Mouse (Mus musculus): ENCODE results near the gene Mpv17l2. TPM values are rescaled to one million over a fixed set of nuclear protein-coding genes. Genes with fewer than 3 reads are reported as not detected.

The Mpv17l2 gene
- polyA plus RNA-seq, 1 experiment from 2014 or later: 52.2 TPM

GRCm38 (mm10) chr8:70772075-70772474 lies 11.3 kb upstream of the Mpv17l2 start:
- Histone ChIP-seq H3K9ac (no peak overlapping the region), H3K9me3 (replicated peaks) (no peaks in the 10 kb centered on the region), H3K4me3 (no peak overlapping the region), H3K4me2 (no peak overlapping the region), H3K27ac (no peak overlapping the region), H3K27me3 (replicated peaks) (0 out of 2 replicates have a peak, but pooled peaks cover 4% of the 10 kb centered on the region), H3K36me3 (peaks cover 71% of the 10 kb centered on the region), H3K4me1 (peaks cover 73% of the 10 kb centered on the region)
- 89% methylated on average over 13 of the region's 13 CpGs for WGBS (ENCODE audit: insufficient replicate concordance)
- ATAC-seq: no peak

- no peak overlapping the region for H3K4me2 ChIP-seq
- WGBS (ENCODE audit: insufficient replicate concordance): 69% methylated on average over 7 of the region's 7 CpGs
- H3K4me1 ChIP-seq: peaks cover 80% of the 10 kb centered on the region
- H3K4me3 ChIP-seq: no peak overlapping the region
- peaks cover 71% of the 10 kb centered on the region for H3K36me3 ChIP-seq
- no peak overlapping the region for H3K9ac ChIP-seq
- ATAC-seq: no peak
- H3K27me3 ChIP-seq (replicated peaks): 0 out of 2 replicates have a peak, but pooled peaks cover 4% of the 10 kb centered on the region
- H3K27ac ChIP-seq: no peak overlapping the region
- no peaks in the 10 kb centered on the region for H3K9me3 ChIP-seq (replicated peaks)
These were observed 10.5 kb upstream of the Mpv17l2 start for GRCm38 (mm10) chr8:70771217-70771616.

GRCm38 (mm10) chr8:70770748-70771147 lies 10.0 kb upstream of the Mpv17l2 start:
- Histone ChIP-seq H3K4me2 (no peak overlapping the region), H3K9ac (no peak overlapping the region), H3K27me3 (replicated peaks) (0 out of 2 replicates have a peak, but pooled peaks cover 4% of the 10 kb centered on the region), H3K4me1 (peaks cover 80% of the 10 kb centered on the region), H3K36me3 (peaks cover 71% of the 10 kb centered on the region), H3K4me3 (no peak overlapping the region), H3K9me3 (replicated peaks) (no peaks in the 10 kb centered on the region), H3K27ac (no peak overlapping the region)
- WGBS (ENCODE audit: insufficient replicate concordance): 83% methylated on average over 13 of the region's 13 CpGs
- no peak for ATAC-seq

GRCm38 (mm10) chr8:70769858-70770257 lies 9.1 kb upstream of the Mpv17l2 start:
- no peaks in the 10 kb centered on the region for H3K9me3 ChIP-seq (replicated peaks)
- peak overlapping the region; percentile 72 for H3K27ac ChIP-seq
- H3K4me1 ChIP-seq: peaks cover 80% of the 10 kb centered on the region
- H3K36me3 ChIP-seq: peaks cover 66% of the 10 kb centered on the region
- H3K27me3 ChIP-seq (replicated peaks): 0 out of 2 replicates have a peak, but pooled peaks cover 4% of the 10 kb centered on the region
- ATAC-seq: peak; percentile 50
- H3K4me3 ChIP-seq: peak overlapping the region; percentile 11; the same call in 1 of the 2 replicates
- H3K9ac ChIP-seq: peak overlapping the region; percentile 37
- 36% methylated on average over 12 of the region's 12 CpGs for WGBS (ENCODE audit: insufficient replicate concordance)
- peak overlapping the region; percentile 45 for H3K4me2 ChIP-seq

GRCm38 (mm10) chr8:70769359-70769758 lies 8.6 kb upstream of the Mpv17l2 start:
- WGBS (ENCODE audit: insufficient replicate concordance): 4% methylated on average over 26 of the region's 26 CpGs
- H3K27me3 ChIP-seq (replicated peaks): 0 out of 2 replicates have a peak, but pooled peaks cover 4% of the 10 kb centered on the region
- peaks cover 81% of the 10 kb centered on the region for H3K4me1 ChIP-seq
- H3K9ac ChIP-seq: peak overlapping the region; percentile 37; the same call in 1 of the 2 replicates
- H3K27ac ChIP-seq: peak overlapping the region; percentile 72
- H3K4me2 ChIP-seq: peak overlapping the region; percentile 45
- peaks cover 61% of the 10 kb centered on the region for H3K36me3 ChIP-seq
- no peaks in the 10 kb centered on the region for H3K9me3 ChIP-seq (replicated peaks)
- no peak overlapping the region for H3K4me3 ChIP-seq
- peak; percentile 71 for ATAC-seq

GRCm38 (mm10) chr8:70768956-70769355 lies 8.2 kb upstream of the Mpv17l2 start:
- WGBS (ENCODE audit: insufficient replicate concordance): 79% methylated on average over 16 of the region's 16 CpGs
- H3K4me1 ChIP-seq: peaks cover 81% of the 10 kb centered on the region
- 0 out of 2 replicates have a peak, but pooled peaks cover 4% of the 10 kb centered on the region for H3K27me3 ChIP-seq (replicated peaks)
- peak overlapping the region; percentile 7; the same call in 1 of the 2 replicates for H3K4me2 ChIP-seq
- H3K4me3 ChIP-seq: no peak overlapping the region
- peaks cover 57% of the 10 kb centered on the region for H3K36me3 ChIP-seq
- H3K27ac ChIP-seq: 0 out of 2 replicates have a peak overlapping the region, but pooled peaks have one; percentile 23
- ATAC-seq: no peak
- no peak overlapping the region for H3K9ac ChIP-seq
- no peaks in the 10 kb centered on the region for H3K9me3 ChIP-seq (replicated peaks)

- ATAC-seq: no peak
- H3K27ac ChIP-seq: no peak overlapping the region
- 85% methylated on average over 32 of the region's 32 CpGs for WGBS (ENCODE audit: insufficient replicate concordance)
- no peaks in the 10 kb centered on the region for H3K9me3 ChIP-seq (replicated peaks)
- H3K4me1 ChIP-seq: peaks cover 81% of the 10 kb centered on the region
- H3K36me3 ChIP-seq: peaks cover 51% of the 10 kb centered on the region
- H3K9ac ChIP-seq: no peak overlapping the region
- H3K4me2 ChIP-seq: no peak overlapping the region
- H3K4me3 ChIP-seq: no peak overlapping the region
- H3K27me3 ChIP-seq (replicated peaks): 0 out of 2 replicates have a peak, but pooled peaks cover 4% of the 10 kb centered on the region
These were observed 7.6 kb upstream of the Mpv17l2 start for GRCm38 (mm10) chr8:70768231-70768776.

GRCm38 (mm10) chr8:70767503-70767902 lies 6.8 kb upstream of the Mpv17l2 start:
- ATAC-seq: no peak
- H3K4me1 ChIP-seq: peaks cover 88% of the 10 kb centered on the region
- no peaks in the 10 kb centered on the region for H3K9me3 ChIP-seq (replicated peaks)
- no peak overlapping the region for H3K9ac ChIP-seq
- no peak overlapping the region for H3K4me2 ChIP-seq
- no peak overlapping the region for H3K4me3 ChIP-seq
- H3K36me3 ChIP-seq: peaks cover 47% of the 10 kb centered on the region
- 0 out of 2 replicates have a peak, but pooled peaks cover 4% of the 10 kb centered on the region for H3K27me3 ChIP-seq (replicated peaks)
- 77% methylated on average over 6 of the region's 6 CpGs for WGBS (ENCODE audit: insufficient replicate concordance)
- no peak overlapping the region for H3K27ac ChIP-seq

- ATAC-seq: peak; percentile 44
- WGBS (ENCODE audit: insufficient replicate concordance): 12% methylated on average over 21 of the region's 21 CpGs
These were observed 6.1 kb upstream of the Mpv17l2 start for GRCm38 (mm10) chr8:70766571-70767440.

GRCm38 (mm10) chr8:70765838-70766570 lies 5.3 kb upstream of the Mpv17l2 start:
- ATAC-seq: no peak
- H3K9ac ChIP-seq: peak overlapping the region; percentile 76
- H3K27me3 ChIP-seq (replicated peaks): 0 out of 2 replicates have a peak, but pooled peaks cover 4% of the 10 kb centered on the region
- peaks cover 98% of the 10 kb centered on the region for H3K4me1 ChIP-seq
- H3K4me3 ChIP-seq: peak overlapping the region; percentile 63
- WGBS (ENCODE audit: insufficient replicate concordance): 2% methylated on average over 34 of the region's 34 CpGs
- peak overlapping the region; percentile 91 for H3K27ac ChIP-seq
- H3K9me3 ChIP-seq (replicated peaks): no peaks in the 10 kb centered on the region
- peaks cover 32% of the 10 kb centered on the region for H3K36me3 ChIP-seq
- H3K4me2 ChIP-seq: peak overlapping the region; percentile 93

More at GRCm38 (mm10) chr8:70766571-70767440, 6.1 kb upstream of the Mpv17l2 start:
- H3K9ac ChIP-seq: peak overlapping the region; percentile 76
- H3K4me2 ChIP-seq: peak overlapping the region; percentile 93
- 0 out of 2 replicates have a peak, but pooled peaks cover 4% of the 10 kb centered on the region for H3K27me3 ChIP-seq (replicated peaks)
- H3K27ac ChIP-seq: peak overlapping the region; percentile 91
- no peaks in the 10 kb centered on the region for H3K9me3 ChIP-seq (replicated peaks)
- H3K4me3 ChIP-seq: peak overlapping the region; percentile 63
- H3K36me3 ChIP-seq: peaks cover 40% of the 10 kb centered on the region
- peaks cover 95% of the 10 kb centered on the region for H3K4me1 ChIP-seq

- H3K27ac ChIP-seq: peak overlapping the region; percentile 91
- H3K9me3 ChIP-seq (replicated peaks): no peaks in the 10 kb centered on the region
- no peak for ATAC-seq
- H3K4me1 ChIP-seq: peaks cover 94% of the 10 kb centered on the region
- peak overlapping the region; percentile 63 for H3K4me3 ChIP-seq
- H3K36me3 ChIP-seq: peaks cover 25% of the 10 kb centered on the region
- WGBS (ENCODE audit: insufficient replicate concordance): 30% methylated on average over 9 of the region's 9 CpGs
- H3K9ac ChIP-seq: peak overlapping the region; percentile 76
- peak overlapping the region; percentile 93 for H3K4me2 ChIP-seq
- 0 out of 2 replicates have a peak, but pooled peaks cover 4% of the 10 kb centered on the region for H3K27me3 ChIP-seq (replicated peaks)
These were observed 4.6 kb upstream of the Mpv17l2 start for GRCm38 (mm10) chr8:70765329-70765728.
